Mouse (Mus musculus) lung, adult 2 months (tissue): Measurements from ENCODE around the gene P2ry1.

Experiments used
- CTCF ChIP-seq: fragments of 200-500 bp; IDR thresholded peaks from 2 replicates; pipeline ENCODE4 v1.5.1; 2011; ENCODE audit warnings: mild to moderate bottlenecking, low read length, control low read depth; ENCODE audit not compliant: insufficient read depth
- POLR2A ChIP-seq: fragments of 200-500 bp; IDR thresholded peaks from 2 replicates; pipeline ENCODE4 v1.6.1; 2011; ENCODE audit warnings: low read depth, mild to moderate bottlenecking, control low read depth, low read length, borderline replicate concordance; ENCODE audit errors: extremely low read depth

GRCm38 (mm10) chr3:60965137-60965536, 37.5 kb upstream of the P2ry1 start:
- TF ChIP-seq CTCF (no peak), POLR2A (no peak)
